Mouse (Mus musculus) thymus, postnatal 0 days (tissue): ENCODE results near the gene Hspa1l. TPM values are rescaled to one million over a fixed set of nuclear protein-coding genes. Genes with fewer than 3 reads are reported as not detected.
"Not testable (repeated sequence)": the region's sequence is repeated elsewhere in the genome, so short reads cannot be mapped to it uniquely, and the experiment has no call there.

ENCODE experiments used
- DNase-seq: peaks from one replicate; pipeline ENCODE4 v3.0.0-alpha.2; 2015; ENCODE audit warnings: low spot score
- polyA plus RNA-seq: library from polyadenylated mRNA; unstranded; fragments of >200 nt; fragmentation: Nextera tagmentation; extraction: Ambion mirVana; gene quantifications from 2 replicates; pipeline ENCODE4 v1.2.1, GENCODE M21; 2015

Gene Hspa1l
- polyA plus RNA-seq, 1 experiment from 2014 or later: 0.27 TPM

GRCm38 (mm10) chr17:34950514-34951455 is 21.7 kb upstream of the Hspa1l start:
- DNase-seq: no peak

DNA sequence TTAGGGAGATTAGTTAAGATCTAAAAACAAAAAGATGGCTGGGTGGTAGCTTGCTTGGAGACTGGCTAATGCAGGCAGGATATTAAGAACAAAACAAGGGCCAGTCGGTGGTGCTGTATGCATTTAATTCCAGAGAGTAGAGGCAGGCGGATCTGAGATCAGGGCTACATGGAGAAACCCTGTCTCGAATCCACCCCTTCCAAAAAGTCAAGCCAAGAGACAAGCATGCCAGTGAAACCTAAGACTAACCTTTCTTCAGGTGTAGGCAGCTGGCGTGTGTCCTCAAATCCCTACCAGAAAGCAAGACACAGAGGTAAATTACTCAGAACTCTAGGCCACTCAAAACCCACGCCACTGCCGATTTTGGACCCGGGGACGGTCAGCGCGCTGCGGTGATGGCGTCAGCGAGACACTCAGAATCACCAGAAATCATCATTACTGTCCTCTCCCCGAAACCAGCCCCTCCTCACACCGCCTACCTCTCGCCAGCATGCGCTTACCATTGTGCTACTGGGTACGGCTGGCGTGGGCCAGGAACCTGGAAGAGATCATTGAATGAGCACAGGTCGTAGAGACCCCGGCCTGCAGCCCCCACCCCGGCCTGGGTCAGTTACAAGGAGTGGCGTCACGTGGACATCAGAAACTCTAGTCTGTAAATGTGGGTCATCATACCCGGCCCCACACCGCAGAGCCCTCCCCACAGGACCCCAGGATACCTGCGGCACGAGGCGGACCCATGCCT is 20.7 kb upstream of the Hspa1l start:
- no peak for DNase-seq

DNA sequence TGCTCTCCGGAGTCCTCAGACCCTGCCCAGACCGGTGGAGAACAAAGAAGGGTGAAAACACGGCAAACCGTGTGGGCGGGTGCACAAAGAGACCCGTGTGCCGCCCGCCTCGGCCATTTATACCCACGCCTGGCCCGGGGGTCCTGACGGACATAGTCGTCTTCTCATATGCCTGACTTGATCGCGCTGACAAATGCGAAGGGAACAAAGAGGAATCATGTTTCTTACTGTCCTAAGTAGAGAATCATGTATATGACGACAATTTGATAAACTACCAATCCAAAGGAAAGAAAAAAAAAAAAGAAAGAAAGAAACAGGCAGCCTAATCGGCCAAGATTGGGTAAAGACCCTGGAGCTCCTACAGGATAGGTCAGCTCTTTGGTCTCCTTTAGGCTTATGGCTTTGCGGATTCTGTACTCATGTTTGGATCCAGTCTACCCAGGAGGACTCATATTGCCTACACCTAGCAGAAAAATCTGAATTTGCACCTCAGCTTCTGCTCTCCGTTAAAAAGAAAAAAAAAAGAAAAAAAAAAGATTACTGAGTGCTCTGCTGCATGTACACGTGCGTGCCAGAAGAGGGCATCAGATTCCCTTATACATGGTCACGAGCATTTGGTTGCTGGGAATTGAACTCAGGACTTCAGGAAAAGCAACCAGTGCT is 20.0 kb upstream of the Hspa1l start:
- peak; percentile 76 for DNase-seq

- no peak for DNase-seq
Measured at GRCm38 (mm10) chr17:34953258-34953657, 19.2 kb upstream of the Hspa1l start.

GRCm38 (mm10) chr17:34953904-34954303 is 18.6 kb upstream of the Hspa1l start:
- no peak for DNase-seq

GRCm38 (mm10) chr17:34954831-34955230 is 17.7 kb upstream of the Hspa1l start:
- DNase-seq: no peak

- no peak for DNase-seq
Measured at GRCm38 (mm10) chr17:34955884-34956283, 16.6 kb upstream of the Hspa1l start.

GRCm38 (mm10) chr17:34956340-34956739 is 16.2 kb upstream of the Hspa1l start:
- DNase-seq: peak; percentile 40

GRCm38 (mm10) chr17:34957291-34957690 is 15.2 kb upstream of the Hspa1l start:
- not testable (repeated sequence) for DNase-seq

- DNase-seq: not testable (repeated sequence)
Measured at GRCm38 (mm10) chr17:34957966-34958365, 14.5 kb upstream of the Hspa1l start.

- DNase-seq: not testable (repeated sequence)
Measured at GRCm38 (mm10) chr17:34958734-34959129, 13.8 kb upstream of the Hspa1l start.

- peak; percentile 60 for DNase-seq
Measured at GRCm38 (mm10) chr17:34959130-34959778, 13.2 kb upstream of the Hspa1l start, which contains the start of gene Hspa1b. Gene Hspa1b (minus strand): TSS chr17:34959238.

GRCm38 (mm10) chr17:34959881-34960515 is 12.5 kb upstream of the Hspa1l start:
- no peak for DNase-seq

DNA sequence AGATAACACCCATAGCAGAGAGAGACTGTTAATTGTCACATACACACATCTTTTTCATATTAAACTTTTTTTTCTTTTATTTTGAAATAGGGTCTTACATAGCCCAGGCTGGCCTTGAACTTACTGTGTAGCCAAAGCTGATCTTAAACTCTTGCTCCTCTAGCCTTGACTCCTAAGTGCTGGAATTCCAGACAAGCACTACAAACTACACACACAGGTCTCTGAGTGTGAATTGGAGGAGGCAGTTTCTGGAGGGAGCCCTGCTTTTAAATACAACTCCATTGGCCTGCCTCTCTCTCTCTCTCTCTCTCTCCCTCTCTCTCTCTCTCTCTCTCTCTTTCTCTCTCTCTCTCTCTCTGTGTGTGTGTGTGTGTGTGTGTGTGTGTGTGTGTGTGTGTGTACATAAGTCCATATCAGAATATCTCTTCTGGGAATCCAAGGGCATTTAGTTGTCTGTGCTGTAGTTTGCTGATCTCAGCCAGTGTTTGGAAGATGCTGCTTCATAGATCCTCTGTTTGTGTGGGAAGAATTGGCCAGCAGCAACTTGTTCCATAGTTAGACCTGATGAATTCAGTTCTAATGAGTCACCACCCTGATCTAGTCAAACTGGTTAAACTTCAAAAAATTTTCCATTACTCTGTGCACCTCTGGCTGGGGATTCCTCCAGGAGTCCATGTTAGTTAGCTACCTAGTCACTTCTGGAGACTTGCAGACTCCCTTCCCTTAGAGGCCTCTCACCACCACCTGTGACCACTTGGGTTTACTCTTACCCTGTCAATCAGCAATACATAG is 11.6 kb upstream of the Hspa1l start:
- no peak for DNase-seq

DNA sequence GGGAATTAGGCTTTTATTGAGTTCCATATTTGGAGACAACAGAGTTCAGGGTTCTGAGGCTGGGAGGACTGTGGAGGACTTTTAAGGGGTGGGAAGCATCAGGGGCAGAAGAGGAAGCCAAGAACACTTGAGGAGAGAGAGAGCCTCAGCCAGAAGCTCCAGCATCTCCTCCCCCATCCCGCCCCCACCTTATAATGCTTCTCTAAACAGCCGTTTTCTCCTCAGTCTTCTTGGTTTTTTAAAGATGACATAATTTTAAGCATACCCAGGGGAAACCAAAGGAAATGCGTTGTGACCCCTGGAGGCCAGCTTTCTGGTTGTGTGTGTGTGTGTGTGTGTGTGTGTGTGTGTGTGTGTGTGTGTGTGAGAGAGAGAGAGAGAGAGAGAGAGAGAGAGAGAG is 10.4 kb upstream of the Hspa1l start:
- DNase-seq: no peak

DNA sequence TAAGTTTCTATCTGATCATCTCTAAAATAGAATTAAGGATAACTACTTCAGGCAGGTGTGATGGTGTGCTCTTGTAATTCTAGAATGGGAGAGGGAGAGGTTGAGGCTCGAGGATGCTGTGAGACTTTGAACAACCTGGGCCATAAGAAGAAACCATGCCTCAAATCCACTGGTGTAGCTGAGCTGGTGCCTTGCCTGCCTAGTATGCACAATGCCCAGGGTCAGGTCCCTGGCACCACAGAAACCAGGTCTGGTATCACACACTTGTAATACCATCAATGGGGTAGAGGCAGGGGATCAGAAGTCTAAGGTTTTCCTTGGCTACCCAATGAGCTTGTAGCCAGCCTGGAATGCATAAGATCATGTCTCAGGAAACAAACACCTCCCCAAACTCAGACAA is 9.7 kb upstream of the Hspa1l start:
- DNase-seq: no peak

- DNase-seq: no peak
Measured at GRCm38 (mm10) chr17:34964640-34965049, 7.9 kb upstream of the Hspa1l start.

- no peak for DNase-seq
Measured at GRCm38 (mm10) chr17:34965627-34966026, 6.9 kb upstream of the Hspa1l start.

- DNase-seq: not testable (repeated sequence)
Measured at GRCm38 (mm10) chr17:34969822-34970221, 2.7 kb upstream of the Hspa1l start, which contains the start of gene Gm20481. Gene Gm20481 (plus strand): TSS chr17:34969912.

GRCm38 (mm10) chr17:34970850-34971249 is 1.7 kb upstream of the Hspa1l start:
- not testable (repeated sequence) for DNase-seq
